Mouse (Mus musculus) heart, postnatal 36 days (tissue): ENCODE measurements at regions not wholly inside any gene's neighbourhood (a gene's known extent, or its start where the extent isn't known, plus 50 kb on each side); places are given as distances from the start of the nearest gene placed in this dataset.

ENCODE experiments used
- DNase-seq, 2 experiments: peaks; one replicate each; pipeline ENCODE4 v3.0.0; 2021 to 2022
- intact Hi-C: fragments of 180-260 bp; cut with DNase I; formaldehyde crosslinking; loops from one replicate; pipeline ENCODE4 v1.15.1; 2025

GRCm38 (mm10) chr2:133614672-133615071, 62.7 kb downstream of the Bmp2 start:
- DNase-seq, result peak in 1 of 2 experiments; percentile 1
- intact Hi-C loops, result loop anchor here (2.0 kb wide), 1 partner anchor 866 kb away; no protein-coding TSS in a partner anchor

DNA sequence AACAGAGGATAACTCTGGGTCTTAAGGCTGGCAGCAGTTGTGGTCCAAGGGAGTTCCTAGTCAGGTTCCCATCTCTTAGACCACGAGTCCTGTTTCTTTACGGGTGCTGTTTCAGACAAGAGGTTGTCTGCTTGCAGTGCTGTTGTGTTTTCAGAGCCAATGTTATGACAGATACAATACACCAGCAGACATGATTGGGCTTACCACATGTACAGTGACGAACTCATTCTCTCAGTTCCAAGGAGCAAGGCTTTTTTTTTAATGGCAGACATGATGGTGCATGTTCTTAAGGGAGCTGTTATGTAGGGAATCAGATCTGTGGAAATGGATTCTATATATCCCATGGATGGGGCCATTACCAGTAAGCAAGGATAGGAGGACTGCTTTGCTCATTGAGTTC, 63.3 kb downstream of the Bmp2 start:
- intact Hi-C loops, result loop anchor here (2.0 kb wide), 1 partner anchor 866 kb away; no protein-coding TSS in a partner anchor
- DNase-seq, result no peak

DNA sequence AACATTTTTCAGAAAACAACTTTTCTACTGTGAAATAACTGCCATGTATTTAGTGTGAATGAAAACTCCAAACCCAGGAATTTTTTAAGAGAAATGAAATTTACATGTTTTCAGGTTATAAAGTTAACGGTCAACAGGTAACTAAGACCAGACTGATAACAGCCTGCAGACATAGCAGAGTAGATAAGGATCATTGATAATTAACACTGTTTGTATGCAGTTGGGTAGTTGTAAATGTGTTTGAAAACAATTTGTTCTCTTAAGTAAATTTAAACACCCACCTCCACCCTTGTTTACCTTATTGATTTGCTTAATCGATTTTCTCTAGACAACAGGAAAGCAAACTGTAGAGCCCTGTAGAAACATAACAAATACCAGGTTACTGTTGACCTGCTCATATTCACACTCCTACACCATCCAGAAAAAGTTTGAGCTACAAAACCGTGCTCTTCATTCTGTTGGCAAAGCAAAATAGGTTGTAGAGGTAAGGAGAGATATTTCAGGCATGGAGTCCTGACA, 65.4 kb downstream of the Bmp2 start:
- intact Hi-C loops, result no loop called here

DNA sequence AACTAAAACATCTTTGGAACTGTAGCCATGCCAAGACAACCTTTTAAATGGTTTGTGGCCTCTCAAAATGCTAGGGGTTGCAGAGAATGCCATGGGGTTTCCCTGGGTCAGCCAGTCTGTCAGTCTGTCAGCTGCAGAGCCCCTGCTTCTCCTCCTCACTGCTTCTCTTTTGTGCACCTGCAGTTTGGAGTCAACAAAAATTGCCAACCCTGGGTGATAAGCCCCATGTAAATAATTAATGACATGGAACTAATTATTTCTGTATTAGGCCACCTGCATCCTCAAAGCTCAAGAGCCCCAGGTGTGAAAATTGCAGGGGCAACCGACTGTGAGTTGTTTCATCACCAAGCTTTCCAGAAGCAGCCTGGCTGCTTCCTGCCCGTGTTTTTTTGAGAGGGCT, 70.6 kb downstream of the Bmp2 start:
- no peak for DNase-seq
- intact Hi-C loops, result no loop called here

More for the DNA sequence above, 65.4 kb downstream of the Bmp2 start:
- DNase-seq, result no peak

DNA sequence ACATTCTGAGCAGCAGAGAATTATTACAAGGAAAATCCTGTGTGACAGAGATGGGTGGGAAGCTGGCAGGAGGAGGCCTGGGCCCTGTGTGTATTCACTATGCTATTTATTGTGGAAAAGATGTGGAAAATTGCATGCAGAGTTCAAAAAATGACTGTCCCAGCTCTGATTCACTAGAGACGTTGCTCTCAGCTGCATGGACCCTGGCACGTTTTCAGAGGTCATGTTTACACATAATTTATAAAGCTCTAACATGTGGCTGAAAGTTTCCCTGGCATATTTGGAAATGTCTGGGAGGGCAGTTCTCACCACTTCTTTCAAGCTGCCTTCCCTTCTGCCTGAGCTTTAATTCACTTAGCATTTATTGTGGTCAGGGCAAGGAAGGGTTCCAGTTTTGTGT, 73.6 kb downstream of the Bmp2 start:
- no peak for DNase-seq
- intact Hi-C loops, result no loop called here

DNA sequence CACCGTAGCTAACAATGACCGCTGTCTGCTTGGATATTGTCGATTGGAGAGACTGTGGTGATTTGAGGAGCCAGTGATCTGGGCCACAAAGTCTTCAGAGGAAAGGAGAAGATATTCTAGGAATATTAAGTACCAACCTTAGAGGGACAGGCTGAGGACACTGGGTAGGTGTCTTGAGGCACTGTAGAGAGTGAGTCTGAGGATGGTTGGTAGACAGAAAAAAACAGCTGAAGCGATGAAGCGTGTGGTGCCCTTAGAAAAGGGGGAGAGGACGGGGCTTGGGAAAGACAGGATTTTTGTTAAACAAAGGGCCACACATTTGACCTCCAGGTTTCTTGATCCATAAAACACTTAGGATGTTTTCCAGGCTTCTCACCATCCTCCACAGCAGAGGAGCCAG, 76.9 kb downstream of the Bmp2 start:
- intact Hi-C loops, result no loop called here
- no peak for DNase-seq

DNA sequence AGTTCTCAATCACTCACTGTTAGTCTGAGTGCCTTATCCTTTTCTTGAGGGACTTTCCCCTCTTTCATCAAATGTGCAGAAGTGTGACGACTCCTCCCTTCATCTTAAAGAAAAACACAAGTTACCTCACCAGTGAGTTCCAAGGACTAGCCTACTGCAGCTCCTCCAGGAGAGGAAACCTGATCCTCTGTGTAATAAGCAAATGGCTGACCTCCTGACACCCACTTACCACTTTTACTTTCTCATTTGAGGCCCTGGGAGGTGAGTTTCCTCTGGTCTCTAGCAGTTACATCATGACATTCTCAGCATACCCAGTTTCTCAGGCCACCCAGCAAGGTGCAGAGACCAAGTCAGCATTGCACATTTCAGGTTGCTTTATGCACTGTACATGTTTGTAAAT, 83.5 kb downstream of the Bmp2 start:
- intact Hi-C loops, result no loop called here
- no peak for DNase-seq

DNA sequence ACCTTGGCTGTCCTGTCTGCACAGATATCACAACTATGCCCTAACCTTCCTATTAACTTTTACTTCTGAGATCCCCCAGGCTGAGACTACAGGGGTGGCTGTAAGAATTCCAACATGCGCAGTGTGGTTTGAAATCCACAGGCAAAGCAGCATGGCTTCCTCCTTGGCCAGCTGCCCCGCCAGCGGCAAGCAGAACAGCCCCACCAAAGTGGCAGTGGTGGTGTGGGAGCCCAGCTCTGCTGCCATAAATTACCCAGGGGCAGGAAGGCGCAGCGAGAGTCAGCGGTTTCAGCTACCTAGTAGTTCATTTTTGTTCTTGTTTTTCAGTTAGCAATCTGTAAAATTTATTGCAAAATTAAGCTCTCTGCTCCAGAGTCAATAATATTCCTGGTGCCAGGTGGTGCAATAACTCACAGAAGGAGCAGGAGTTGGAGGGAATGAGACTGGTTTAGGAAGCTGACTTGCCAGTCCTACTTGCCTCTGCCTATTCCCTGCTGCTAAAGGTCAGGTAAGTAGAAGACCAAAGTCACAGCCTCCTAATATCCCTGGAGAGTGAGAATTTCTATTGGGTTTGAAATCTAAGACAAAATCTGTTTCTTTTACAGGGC, 98.0 kb downstream of the Bmp2 start:
- no peak for DNase-seq
- intact Hi-C loops, result no loop called here

- no peak for DNase-seq
Measured at GRCm38 (mm10) chr2:133666331-133667054, 114.5 kb downstream of the Bmp2 start.

DNA sequence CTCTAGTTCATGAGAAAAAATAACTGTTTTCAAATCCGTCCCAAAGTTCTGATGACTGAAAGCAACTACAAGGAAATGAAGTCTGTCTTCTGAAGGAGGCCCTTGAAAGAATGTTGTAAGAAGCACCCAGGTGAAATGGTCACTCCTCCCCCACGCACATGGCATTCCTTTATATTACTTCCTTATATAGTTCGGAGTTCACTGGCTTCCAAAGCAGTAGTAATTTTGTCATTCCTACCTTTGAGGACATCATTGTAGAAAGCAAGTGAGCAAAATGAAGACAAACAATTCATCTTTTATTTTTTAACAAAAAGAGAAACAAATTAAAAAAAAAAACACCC, 115.1 kb downstream of the Bmp2 start:
- no peak for DNase-seq
- intact Hi-C loops, result no loop called here

More at GRCm38 (mm10) chr2:133666331-133667054, 114.5 kb downstream of the Bmp2 start:
- intact Hi-C loops, result no loop called here

- DNase-seq, result peak; percentile 1 to 4
Measured at GRCm38 (mm10) chr2:133669821-133670220, 117.9 kb downstream of the Bmp2 start.

GRCm38 (mm10) chr2:133671528-133671927, 119.6 kb downstream of the Bmp2 start:
- intact Hi-C loops, result no loop called here
- no peak for DNase-seq

More at GRCm38 (mm10) chr2:133669821-133670220, 117.9 kb downstream of the Bmp2 start:
- intact Hi-C loops, result no loop called here

DNA sequence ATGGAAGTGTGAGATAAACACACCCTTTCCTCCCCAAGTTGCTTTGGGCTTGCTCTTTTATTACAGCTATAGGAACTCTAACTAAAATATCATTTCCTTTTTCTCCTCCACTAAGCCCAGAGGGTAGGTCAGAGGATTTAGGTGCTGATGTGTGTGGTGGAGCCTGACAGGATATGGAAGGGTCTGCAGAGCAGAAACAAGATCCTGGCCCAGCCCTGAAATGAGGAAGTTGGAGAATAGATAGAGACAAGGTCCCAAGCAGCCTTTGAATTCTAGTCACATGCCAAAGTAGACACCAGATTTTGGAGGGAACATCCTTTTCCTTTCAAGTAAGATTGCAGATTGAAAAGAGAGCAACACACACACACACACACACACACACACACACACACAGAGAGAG, 132.4 kb downstream of the Bmp2 start:
- intact Hi-C loops, result no loop called here
- DNase-seq, result no peak

GRCm38 (mm10) chr2:133688121-133688787, 136.3 kb downstream of the Bmp2 start:
- no peak for DNase-seq
- intact Hi-C loops, result no loop called here

- intact Hi-C loops, result no loop called here
- DNase-seq, result no peak
Measured at GRCm38 (mm10) chr2:133688788-133689155, 136.8 kb downstream of the Bmp2 start.

DNA sequence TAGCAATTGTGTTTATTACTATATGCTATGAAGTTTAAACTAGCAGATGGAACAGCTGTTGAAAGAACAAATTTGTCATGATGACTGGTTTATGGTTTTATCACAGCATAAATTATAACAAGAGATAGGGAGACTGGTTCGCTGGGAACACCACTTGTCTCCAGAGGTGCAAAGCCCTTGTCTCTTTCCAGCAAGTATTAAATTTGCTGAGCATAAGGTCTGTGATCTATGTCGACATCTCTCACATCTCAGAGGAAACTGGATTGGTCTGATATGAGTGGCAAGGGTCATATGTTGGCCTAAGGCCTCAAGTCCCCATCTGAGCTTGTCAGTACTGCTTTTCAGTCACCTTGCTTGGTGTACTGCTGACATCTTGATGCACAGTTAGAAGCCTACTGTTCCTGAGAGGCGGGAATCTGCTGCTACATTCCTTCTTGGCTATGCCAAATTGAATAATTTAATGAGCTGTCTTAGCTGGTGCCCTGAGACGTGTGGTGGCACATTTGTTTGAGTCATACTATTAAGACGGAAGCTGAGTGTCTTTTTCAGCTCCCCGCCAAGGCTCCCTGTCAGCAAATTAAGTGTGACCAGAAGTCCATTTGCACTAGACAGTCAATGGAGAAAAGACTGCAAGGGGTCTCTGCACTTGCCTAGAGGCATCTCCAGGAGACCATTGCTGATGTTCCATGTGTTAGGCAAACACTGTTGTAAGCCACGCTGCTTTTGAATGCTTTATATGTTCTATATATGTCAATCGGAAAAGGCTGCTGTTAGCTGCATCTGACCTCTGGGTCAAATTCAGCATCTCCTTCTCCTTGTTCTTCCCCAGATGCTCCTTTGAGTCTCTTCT, 157.0 kb downstream of the Bmp2 start:
- DNase-seq, result no peak
- intact Hi-C loops, result no loop called here

GRCm38 (mm10) chr2:133716243-133716642, 164.3 kb downstream of the Bmp2 start:
- intact Hi-C loops, result no loop called here
- DNase-seq, result no peak

DNA sequence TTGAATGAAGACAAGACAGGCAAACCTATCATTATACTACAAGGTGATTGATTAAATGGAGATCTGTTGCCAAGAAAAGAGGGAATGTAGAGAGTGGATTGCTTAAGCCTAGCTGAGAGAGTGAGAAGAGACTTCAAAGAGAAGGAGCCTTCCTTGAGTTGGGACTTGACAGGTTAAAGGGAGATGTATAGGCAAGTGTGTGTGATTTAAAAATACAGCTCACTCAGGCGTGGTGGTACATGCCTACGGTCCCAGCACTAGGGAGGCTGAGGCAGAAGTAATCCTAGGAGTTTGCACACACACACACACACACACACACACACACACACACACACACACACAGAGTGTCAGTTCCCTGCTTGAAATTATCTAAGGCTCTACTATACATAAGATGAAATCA, 165.1 kb downstream of the Bmp2 start:
- no peak for DNase-seq
- intact Hi-C loops, result no loop called here

GRCm38 (mm10) chr2:133724310-133724709, 172.4 kb downstream of the Bmp2 start:
- intact Hi-C loops, result no loop called here

DNA sequence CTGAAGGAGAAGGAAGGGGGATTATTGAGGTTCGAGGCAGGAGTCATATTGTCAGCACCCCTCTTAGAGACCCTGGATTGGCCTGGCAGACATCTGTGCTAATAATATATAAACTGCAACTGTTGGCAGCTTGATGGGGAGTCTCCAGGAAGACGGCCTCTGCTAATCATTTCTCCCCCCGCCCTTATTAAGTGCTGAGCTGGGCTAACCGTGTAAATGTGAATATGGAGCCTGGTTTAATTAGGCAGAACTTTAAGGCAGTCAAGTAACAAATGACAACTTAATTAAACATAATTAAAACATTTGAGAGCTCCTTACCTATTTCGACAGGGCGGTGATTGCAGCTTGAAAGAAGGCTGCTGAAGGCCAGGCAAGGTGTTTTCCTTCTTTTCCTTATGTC, 172.8 kb downstream of the Bmp2 start:
- intact Hi-C loops, result loop anchor here (1.0 kb wide), 1 partner anchor 174 kb away; no protein-coding TSS in a partner anchor
- no peak for DNase-seq

More at GRCm38 (mm10) chr2:133724310-133724709, 172.4 kb downstream of the Bmp2 start:
- no peak for DNase-seq
